Mouse (Mus musculus): ENCODE measurements at regions not wholly inside any gene's neighbourhood (a gene's known extent, or its start where the extent isn't known, plus 50 kb on each side); places are given as distances from the start of the nearest gene placed in this dataset.

DNA sequence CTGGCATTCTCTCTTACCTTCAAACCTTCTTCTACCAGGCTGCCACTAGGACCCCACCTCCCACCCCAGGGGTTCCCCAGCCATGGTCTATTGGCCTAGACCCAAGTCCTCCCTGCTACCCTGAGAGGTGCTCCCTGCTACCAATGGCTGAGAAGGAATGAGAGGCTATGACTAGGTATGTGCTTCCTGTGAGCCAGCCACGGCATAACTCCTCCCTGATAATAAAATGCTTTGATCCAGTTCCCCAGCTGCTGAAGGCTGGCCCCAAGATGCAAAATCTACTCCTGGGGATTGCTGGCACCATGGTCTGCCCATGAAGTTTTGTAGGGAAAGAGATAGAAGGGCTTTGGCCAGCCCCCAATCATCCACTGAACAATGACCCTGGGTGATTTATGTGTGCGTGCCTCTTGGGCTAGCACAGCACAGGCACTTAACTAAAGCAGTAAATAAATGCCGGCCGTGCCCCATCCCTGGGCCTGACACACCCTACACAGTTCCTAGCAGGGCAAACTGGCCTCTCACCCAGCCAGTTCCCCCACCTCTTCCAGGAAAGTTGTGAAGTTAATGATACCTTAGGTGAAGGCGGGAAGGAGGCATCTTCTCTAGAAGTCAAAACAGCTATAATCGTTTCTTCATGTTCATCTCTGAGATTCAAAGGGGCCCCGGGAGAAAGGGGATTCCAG lies 145.8 kb downstream of the 2410131K14Rik start:
- Histone ChIP-seq H3K27me3 (no peaks in the 10 kb centered on the region), H3K4me1 (replicated peaks) (peaks cover 7% of the 10 kb centered on the region), H3K9me3 (no peaks in the 10 kb centered on the region), H3K4me3 (no peak overlapping the region), H3K27ac (replicated peaks) (no peak overlapping the region), H3K4me2 (no peak overlapping the region), H3K9ac (no peak overlapping the region), H3K36me3 (no peaks in the 10 kb centered on the region)
- no peak for ATAC-seq (ENCODE audit: low FRiP score, low read depth)
- WGBS = 88% methylated on average over 7 of the region's 7 CpGs

DNA sequence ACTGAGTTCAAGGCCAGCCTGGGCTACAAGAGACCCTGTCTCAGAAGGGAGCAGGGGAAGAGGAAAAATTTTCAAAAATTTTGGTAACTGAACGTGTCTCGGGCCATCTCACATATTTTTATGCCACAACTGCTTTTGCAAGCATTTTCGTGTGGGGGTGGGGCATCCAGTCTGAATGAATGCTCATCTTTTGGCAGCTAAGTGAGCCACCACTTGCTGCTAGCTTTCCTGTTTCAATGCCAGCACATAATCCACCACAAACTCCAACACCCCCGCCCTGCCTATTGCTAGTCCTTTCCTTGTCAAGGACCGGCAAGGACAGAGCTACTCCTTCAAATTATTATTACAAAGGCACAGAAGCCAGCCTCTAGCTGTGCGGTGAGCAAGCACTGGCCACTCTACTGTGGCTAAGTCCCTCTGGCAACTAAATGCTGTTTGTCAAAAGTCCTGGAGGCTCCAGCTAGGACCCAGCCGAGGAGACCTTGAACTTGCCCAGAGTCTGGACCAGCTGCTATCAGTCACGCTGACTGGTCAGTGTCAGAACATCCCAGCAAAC lies 148.0 kb downstream of the 2410131K14Rik start:
- no peak overlapping the region for H3K9ac ChIP-seq
- H3K9me3 ChIP-seq = no peaks in the 10 kb centered on the region
- no peak overlapping the region for H3K27ac ChIP-seq (replicated peaks)
- ATAC-seq (ENCODE audit: low FRiP score, low read depth) = no peak
- H3K4me1 ChIP-seq (replicated peaks) = peaks cover 14% of the 10 kb centered on the region
- WGBS = 82% methylated on average over 8 of the region's 8 CpGs
- H3K4me2 ChIP-seq = no peak overlapping the region
- H3K36me3 ChIP-seq = no peaks in the 10 kb centered on the region
- no peak overlapping the region for H3K4me3 ChIP-seq
- no peaks in the 10 kb centered on the region for H3K27me3 ChIP-seq

DNA sequence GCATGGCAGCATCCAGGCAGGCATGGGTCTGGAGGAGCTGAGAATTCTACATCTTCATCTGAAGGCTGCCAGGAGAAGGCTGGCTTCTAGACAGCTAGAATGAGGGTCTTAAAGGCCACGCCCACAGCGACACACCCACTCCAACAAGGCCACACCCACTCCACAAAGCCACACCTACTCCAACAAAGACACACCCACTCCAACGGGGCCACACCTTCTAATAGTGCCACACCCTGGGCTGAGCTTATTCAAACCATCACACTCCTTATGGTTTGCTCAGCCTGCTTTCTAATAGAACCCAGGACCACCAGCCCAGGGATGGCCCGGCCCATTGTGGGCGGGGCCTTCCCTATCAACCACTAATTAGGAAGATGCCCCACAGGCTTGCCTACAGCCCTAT lies 149.0 kb downstream of the 2410131K14Rik start:
- Histone ChIP-seq H3K27ac (replicated peaks) (no peak overlapping the region), H3K27me3 (no peaks in the 10 kb centered on the region), H3K9me3 (no peaks in the 10 kb centered on the region), H3K4me3 (no peak overlapping the region), H3K9ac (no peak overlapping the region), H3K4me1 (replicated peaks) (peaks cover 12% of the 10 kb centered on the region), H3K4me2 (no peak overlapping the region), H3K36me3 (no peaks in the 10 kb centered on the region)
- no peak for ATAC-seq (ENCODE audit: low FRiP score, low read depth)
- WGBS = 59% methylated on average over 5 of the region's 5 CpGs

DNA sequence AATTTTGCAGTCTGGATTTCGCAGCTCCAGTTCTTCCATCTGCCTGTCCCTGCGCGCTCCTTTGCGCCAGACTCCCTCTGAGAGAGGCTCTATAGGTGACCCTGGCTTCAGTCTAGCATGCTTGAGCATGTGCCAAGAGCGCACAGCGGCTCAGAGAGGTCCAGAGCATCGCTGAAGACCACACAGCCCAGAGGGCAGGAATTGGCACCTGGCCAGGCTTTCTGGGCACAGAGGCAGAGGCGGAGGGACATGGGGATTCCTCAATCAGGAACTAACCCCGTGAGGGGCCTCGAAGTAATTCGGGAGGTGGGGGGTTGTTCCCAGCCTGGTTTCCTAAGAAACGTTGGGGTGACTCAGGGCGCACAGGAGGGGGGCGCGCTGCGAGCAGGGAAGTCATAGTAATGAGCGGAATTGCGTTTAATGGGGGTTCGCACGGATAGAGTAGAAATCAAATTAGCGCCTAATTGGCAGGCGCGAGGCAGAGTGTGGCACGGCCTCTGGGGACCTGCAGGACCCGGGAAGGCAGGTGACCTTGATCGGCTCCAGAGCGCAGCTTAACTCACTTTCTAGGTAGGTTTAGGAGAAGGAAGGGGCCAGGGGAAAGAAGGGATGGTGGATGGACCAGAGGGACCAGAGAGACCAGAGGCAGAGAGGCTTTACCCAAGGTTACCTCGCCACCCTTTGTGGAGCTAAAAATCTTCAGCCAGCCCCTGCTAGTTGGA lies 151.1 kb downstream of the 2410131K14Rik start:
- Histone ChIP-seq H3K4me3 (peak overlapping the region; percentile 8; the same call in 1 of the 2 replicates), H3K9ac (peak overlapping the region; percentile 8; the same call in 1 of the 2 replicates), H3K27me3 (no peaks in the 10 kb centered on the region), H3K27ac (replicated peaks) (no peak overlapping the region), H3K36me3 (no peaks in the 10 kb centered on the region), H3K4me1 (replicated peaks) (peaks cover 18% of the 10 kb centered on the region), H3K9me3 (no peaks in the 10 kb centered on the region), H3K4me2 (peak overlapping the region; percentile 48)
- 8% methylated on average over 28 of the region's 28 CpGs for WGBS
- ATAC-seq (ENCODE audit: low FRiP score, low read depth) = peak; percentile 65; the same call in 1 of the 2 replicates

DNA sequence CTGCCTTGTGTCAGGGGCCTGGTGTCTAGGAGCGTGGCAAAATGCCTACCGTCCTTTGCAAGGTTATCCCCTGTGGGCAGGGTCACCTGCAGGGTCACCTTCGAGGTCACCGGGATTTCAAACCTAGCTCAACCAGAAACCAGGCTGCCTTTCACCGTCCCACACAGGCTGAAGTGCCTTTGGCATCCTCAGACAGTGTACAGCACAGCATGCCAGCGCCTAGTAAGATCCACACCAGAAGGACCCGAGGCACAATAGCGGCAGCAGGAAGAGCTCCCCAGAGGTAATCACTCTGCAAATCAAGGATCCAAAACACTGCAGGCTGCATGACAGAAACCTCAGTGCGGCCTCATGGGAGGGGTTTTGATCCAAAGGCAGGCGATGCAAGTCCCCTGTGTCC lies 155.9 kb downstream of the 2410131K14Rik start:
- Histone ChIP-seq H3K9me3 (no peaks in the 10 kb centered on the region), H3K4me2 (no peak overlapping the region), H3K27me3 (no peaks in the 10 kb centered on the region), H3K4me3 (no peak overlapping the region), H3K4me1 (replicated peaks) (peaks cover 15% of the 10 kb centered on the region), H3K27ac (replicated peaks) (no peak overlapping the region), H3K9ac (no peak overlapping the region), H3K36me3 (no peaks in the 10 kb centered on the region)
- ATAC-seq (ENCODE audit: low FRiP score, low read depth) = no peak
- 35% methylated on average over 10 of the region's 10 CpGs for WGBS

DNA sequence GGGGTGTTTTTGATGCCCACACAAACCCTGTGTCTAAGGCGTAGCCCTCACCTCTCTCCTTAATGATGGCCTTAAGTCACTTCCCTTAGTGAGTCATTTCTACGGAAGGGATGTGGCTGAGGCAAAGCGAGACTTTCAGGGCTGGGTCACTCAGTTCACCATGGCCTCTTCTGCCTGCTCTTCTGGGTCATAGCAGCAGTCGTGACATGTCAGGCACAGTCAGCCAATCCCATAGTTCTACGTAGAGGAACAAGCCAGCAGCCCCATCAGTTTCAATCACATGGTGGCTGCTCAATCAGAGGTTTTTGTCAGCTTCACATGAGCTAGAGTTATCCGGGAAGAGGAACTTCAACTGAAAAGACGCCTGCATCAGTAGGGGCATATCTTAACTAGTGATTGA lies 156.1 kb upstream of the Med13l start:
- no peak overlapping the region for H3K27ac ChIP-seq (replicated peaks)
- no peak for ATAC-seq (ENCODE audit: low FRiP score, low read depth)
- no peaks in the 10 kb centered on the region for H3K36me3 ChIP-seq
- no peaks in the 10 kb centered on the region for H3K9me3 ChIP-seq
- H3K4me2 ChIP-seq = no peak overlapping the region
- no peak overlapping the region for H3K9ac ChIP-seq
- 71% methylated on average over 7 of the region's 7 CpGs for WGBS
- H3K27me3 ChIP-seq = no peaks in the 10 kb centered on the region
- peaks cover 24% of the 10 kb centered on the region for H3K4me1 ChIP-seq (replicated peaks)
- no peak overlapping the region for H3K4me3 ChIP-seq

DNA sequence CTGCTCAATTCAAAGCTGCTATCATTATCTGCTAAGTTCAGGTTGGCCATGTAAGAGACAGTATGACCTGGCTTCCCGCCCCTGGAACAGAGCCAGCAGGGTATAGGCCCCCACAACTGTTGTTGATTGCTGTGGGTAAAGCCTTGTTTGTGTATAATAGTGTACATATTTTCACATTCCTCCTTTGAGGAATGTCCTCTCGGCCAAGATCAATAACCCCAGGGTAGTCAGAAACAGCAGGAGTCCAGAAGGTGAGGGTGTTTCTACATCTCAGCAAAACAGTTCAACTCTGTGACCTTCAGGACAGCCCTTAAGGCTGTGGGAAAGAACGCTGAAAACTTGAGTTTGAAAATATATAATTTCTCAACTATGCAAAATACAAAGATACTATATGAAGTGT lies 155.1 kb upstream of the Med13l start:
- WGBS = 95% methylated on average over 3 of the region's 3 CpGs

DNA sequence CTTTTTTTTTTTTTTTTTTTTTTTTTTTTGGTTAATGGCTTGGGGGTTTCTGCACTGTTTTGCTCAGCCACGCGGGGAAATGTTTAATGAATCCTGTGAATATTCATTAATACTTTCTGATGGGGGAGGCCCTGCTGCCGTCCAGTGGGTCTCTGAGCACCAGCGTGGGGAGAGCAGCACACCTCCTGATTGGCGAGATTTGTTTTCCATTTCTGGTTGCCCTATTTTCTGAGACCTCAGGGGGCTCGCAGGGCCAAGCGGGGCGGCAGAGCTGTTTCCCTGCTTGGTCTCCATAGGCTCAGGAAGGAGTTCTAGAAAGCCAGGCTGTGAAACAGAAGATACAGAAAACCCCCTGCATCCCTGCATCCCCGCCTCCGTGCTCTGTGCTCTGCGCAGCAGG lies 153.0 kb upstream of the Med13l start:
- H3K9ac ChIP-seq = no peak overlapping the region
- no peaks in the 10 kb centered on the region for H3K36me3 ChIP-seq
- no peaks in the 10 kb centered on the region for H3K27me3 ChIP-seq
- H3K9me3 ChIP-seq = no peaks in the 10 kb centered on the region
- 27% methylated on average over 11 of the region's 11 CpGs for WGBS
- ATAC-seq (ENCODE audit: low FRiP score, low read depth) = peak; percentile 51; the same call in 1 of the 2 replicates
- peak overlapping the region; percentile 9 for H3K27ac ChIP-seq (replicated peaks)
- no peak overlapping the region for H3K4me3 ChIP-seq
- H3K4me1 ChIP-seq (replicated peaks) = peaks cover 20% of the 10 kb centered on the region
- H3K4me2 ChIP-seq = no peak overlapping the region; the same call in 1 of the 2 replicates

More for the DNA sequence above, 155.1 kb upstream of the Med13l start:
- Histone ChIP-seq H3K4me3 (no peak overlapping the region), H3K9me3 (no peaks in the 10 kb centered on the region), H3K27me3 (no peaks in the 10 kb centered on the region), H3K27ac (replicated peaks) (no peak overlapping the region), H3K4me1 (replicated peaks) (peaks cover 27% of the 10 kb centered on the region), H3K9ac (no peak overlapping the region), H3K4me2 (no peak overlapping the region), H3K36me3 (no peaks in the 10 kb centered on the region)
- ATAC-seq (ENCODE audit: low FRiP score, low read depth) = no peak

DNA sequence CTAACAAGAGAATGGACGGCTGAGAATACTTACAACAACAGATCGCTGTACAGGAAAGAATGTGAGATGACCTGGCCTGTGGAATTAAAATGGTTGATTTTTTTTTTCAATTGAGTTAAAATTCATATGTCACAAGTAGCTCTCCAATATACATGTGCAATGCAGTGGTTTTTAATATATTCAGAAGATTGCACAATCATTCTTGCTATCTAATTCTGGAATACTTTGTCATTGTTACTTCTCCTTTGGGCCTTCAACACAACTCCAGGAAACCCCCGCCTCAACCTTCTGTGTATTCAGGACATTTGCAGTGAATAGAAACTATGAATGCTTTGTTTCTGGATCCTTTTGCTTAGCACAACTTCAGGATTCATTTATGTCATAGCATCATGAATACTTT lies 152.5 kb upstream of the Med13l start:
- no peak overlapping the region for H3K9ac ChIP-seq
- WGBS = 45% methylated on average over 3 of the region's 3 CpGs
- ATAC-seq (ENCODE audit: low FRiP score, low read depth) = no peak
- H3K4me2 ChIP-seq = no peak overlapping the region
- peak overlapping the region; percentile 9; the same call in 1 of the 2 replicates for H3K27ac ChIP-seq (replicated peaks)
- no peak overlapping the region for H3K4me3 ChIP-seq
- peaks cover 20% of the 10 kb centered on the region for H3K4me1 ChIP-seq (replicated peaks)
- no peaks in the 10 kb centered on the region for H3K27me3 ChIP-seq
- no peaks in the 10 kb centered on the region for H3K36me3 ChIP-seq
- H3K9me3 ChIP-seq = no peaks in the 10 kb centered on the region

DNA sequence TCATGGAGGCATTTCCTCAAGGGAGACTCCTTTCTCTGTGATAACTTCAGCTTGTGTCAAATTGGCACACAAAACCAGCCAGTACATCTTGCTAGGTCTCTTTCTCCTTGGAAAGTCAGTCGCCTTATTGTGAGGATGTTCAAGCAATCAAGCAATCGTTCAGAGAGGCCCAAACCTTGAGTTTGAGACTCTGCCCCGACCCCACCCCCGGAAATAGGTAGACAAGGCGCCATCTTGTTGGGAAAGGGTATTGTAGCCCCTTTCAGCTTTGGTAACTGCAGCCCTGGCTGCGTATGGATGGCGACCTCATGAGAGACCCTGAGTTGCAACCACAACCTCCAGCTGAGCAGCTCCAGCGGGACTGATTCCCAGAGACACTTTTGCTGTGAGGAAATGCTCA lies 151.7 kb upstream of the Med13l start:
- Histone ChIP-seq H3K4me3 (no peak overlapping the region), H3K36me3 (no peaks in the 10 kb centered on the region), H3K9ac (no peak overlapping the region), H3K9me3 (no peaks in the 10 kb centered on the region), H3K27me3 (no peaks in the 10 kb centered on the region), H3K4me2 (no peak overlapping the region), H3K4me1 (replicated peaks) (peaks cover 27% of the 10 kb centered on the region), H3K27ac (replicated peaks) (no peak overlapping the region)
- ATAC-seq (ENCODE audit: low FRiP score, low read depth) = no peak
- WGBS = 89% methylated on average over 8 of the region's 8 CpGs

DNA sequence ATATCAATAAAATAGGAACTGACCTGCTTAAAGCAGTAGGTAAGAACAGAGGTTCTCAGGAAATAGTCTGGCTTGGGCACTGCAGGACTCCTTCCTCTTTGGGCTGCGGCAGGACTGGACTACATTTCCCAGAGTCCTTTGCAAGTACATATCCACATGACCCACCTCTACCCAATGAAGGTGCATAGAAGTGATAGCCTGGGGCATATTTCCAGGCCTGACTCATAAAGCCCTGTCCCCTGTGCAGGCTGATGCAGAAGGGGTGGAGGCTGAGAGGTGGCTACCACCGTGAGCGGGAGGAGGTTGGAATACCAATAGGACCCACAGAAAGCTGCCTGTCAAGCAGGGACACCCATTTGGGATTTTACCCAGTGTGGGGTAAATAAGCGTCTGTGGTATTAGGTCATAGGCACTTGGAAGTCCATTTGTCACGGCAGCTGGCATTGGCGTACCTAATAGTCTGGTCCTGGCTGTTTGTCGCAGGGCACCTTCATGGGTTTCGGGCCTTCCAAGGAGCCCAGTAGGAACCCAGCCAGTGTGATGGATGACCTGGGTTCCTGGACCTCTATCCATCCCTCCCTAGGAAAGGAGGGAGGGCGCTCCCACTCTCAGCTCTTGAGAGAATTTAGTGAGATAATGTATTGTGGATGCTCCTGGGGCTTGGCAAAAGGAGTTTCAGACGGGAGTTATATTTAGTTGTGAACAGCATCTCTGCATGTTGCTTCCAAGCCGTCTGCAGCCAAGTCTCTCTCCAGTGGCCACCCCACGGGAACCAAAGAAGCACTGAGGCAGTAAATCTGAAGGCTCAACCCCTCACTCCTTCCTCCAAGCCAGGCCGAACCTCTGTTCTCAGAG lies 146.8 kb upstream of the Med13l start:
- no peak overlapping the region for H3K27ac ChIP-seq (replicated peaks)
- ATAC-seq (ENCODE audit: low FRiP score, low read depth) = peak; percentile 94
- H3K36me3 ChIP-seq = no peaks in the 10 kb centered on the region
- 52% methylated on average over 13 of the region's 13 CpGs for WGBS
- peak overlapping the region; percentile 40 for H3K4me2 ChIP-seq
- H3K27me3 ChIP-seq = no peaks in the 10 kb centered on the region
- no peaks in the 10 kb centered on the region for H3K9me3 ChIP-seq
- no peak overlapping the region for H3K9ac ChIP-seq
- H3K4me3 ChIP-seq = peak overlapping the region; percentile 7; the same call in 1 of the 2 replicates
- H3K4me1 ChIP-seq (replicated peaks) = peaks cover 19% of the 10 kb centered on the region
